Mouse (Mus musculus) liver, embryonic 11.5 days (tissue): Measurements from ENCODE around the gene Smim20. TPM values are rescaled to one million over a fixed set of nuclear protein-coding genes. Genes with fewer than 3 reads are reported as not detected.

Source experiments
- ATAC-seq: fragments of 200-750 bp; cut with Nextera tagmentation; replicated peaks from 2 replicates; pipeline ENCODE4 v1.8.0; 2017; ENCODE audit warnings: moderate number of reproducible peaks, mild to moderate bottlenecking, moderate TSS enrichment, moderate library complexity; ENCODE audit not compliant: low FRiP score
- DNase-seq: peaks from one replicate; pipeline ENCODE4 v3.0.0-alpha.2; 2017; ENCODE audit warnings: low spot score
- H3K27ac ChIP-seq: fragments of 300-500 bp; sonication (generic); 2 replicates; pipeline ENCODE4 v1.5.1; 2014; ENCODE audit warnings: mild to moderate bottlenecking, low read depth, low read length, control low read depth
- H3K27me3 ChIP-seq: fragments of 300-500 bp; sonication (generic); replicated peaks from 2 replicates; pipeline ENCODE4 v1.6.1; 2014; ENCODE audit warnings: low read length, mixed read lengths; ENCODE audit not compliant: control insufficient read depth, insufficient read depth
- H3K36me3 ChIP-seq: fragments of 300-500 bp; sonication (generic); 2 replicates; pipeline ENCODE4 v1.6.1; 2014; ENCODE audit warnings: mild to moderate bottlenecking, low read length, moderate library complexity, mixed read lengths; ENCODE audit not compliant: control insufficient read depth, insufficient read depth
- H3K4me1 ChIP-seq: fragments of 300-500 bp; sonication (generic); replicated peaks from 2 replicates; pipeline ENCODE4 v1.6.1; 2014; ENCODE audit warnings: low read length, mixed read lengths; ENCODE audit not compliant: control insufficient read depth, insufficient read depth
- H3K4me2 ChIP-seq: fragments of 300-500 bp; sonication (generic); 2 replicates; pipeline ENCODE4 v1.6.1; 2014; ENCODE audit warnings: mild to moderate bottlenecking, control low read depth, moderate library complexity
- H3K4me3 ChIP-seq: fragments of 300-500 bp; sonication (generic); 2 replicates; pipeline ENCODE4 v1.5.1; 2014; ENCODE audit warnings: low read depth, low read length, control low read depth
- H3K9ac ChIP-seq: fragments of 300-500 bp; sonication (generic); 2 replicates; pipeline ENCODE4 v1.6.1; 2014; ENCODE audit warnings: low read depth, low read length, control low read depth
- H3K9me3 ChIP-seq: fragments of 300-500 bp; sonication (generic); 2 replicates; pipeline ENCODE4 v1.6.1; 2016; ENCODE audit warnings: low read length, inconsistent platforms, mixed read lengths; ENCODE audit not compliant: control insufficient read depth
- WGBS: fragments of 180-500 bp; shearing (Covaris S2); extraction: QIAGEN DNeasy Blood & Tissue Kit; methylation state at CpG from one replicate; pipeline ENCODE4 v1.1.7; 2014; 5-methylcytosine and 5-hydroxymethylcytosine counted together
- polyA plus RNA-seq: library from polyadenylated mRNA; unstranded; fragments of >200 nt; fragmentation: Nextera tagmentation; extraction: Ambion mirVana; gene quantifications from 2 replicates; pipeline ENCODE4 v1.2.1, GENCODE M21; 2014

The Smim20 gene
- polyA plus RNA-seq, 1 experiment from 2014 or later = 64.4 TPM

- Histone ChIP-seq H3K27ac (no peak overlapping the region), H3K27me3 (no peaks in the 10 kb centered on the region), H3K9me3 (no peaks in the 10 kb centered on the region), H3K4me3 (no peak overlapping the region), H3K4me1 (no peaks in the 10 kb centered on the region), H3K4me2 (no peak overlapping the region), H3K9ac (no peak overlapping the region), H3K36me3 (no peaks in the 10 kb centered on the region)
- DNase-seq (no peak), ATAC-seq (no peak)
- WGBS = 84% methylated on average over 3 of the region's 3 CpGs
Measured at GRCm38 (mm10) chr5:53306864-53307263, 40.0 kb downstream of the Smim20 start.

- Histone ChIP-seq H3K9ac (no peak overlapping the region), H3K4me1 (no peaks in the 10 kb centered on the region), H3K36me3 (no peaks in the 10 kb centered on the region), H3K4me2 (no peak overlapping the region), H3K27ac (no peak overlapping the region), H3K4me3 (no peak overlapping the region), H3K9me3 (no peaks in the 10 kb centered on the region), H3K27me3 (no peaks in the 10 kb centered on the region)
- no peak for ATAC-seq
- no peak for DNase-seq
- WGBS = 76% methylated on average over 5 of the region's 5 CpGs
Measured at GRCm38 (mm10) chr5:53307437-53307836, 40.6 kb downstream of the Smim20 start.

GRCm38 (mm10) chr5:53314404-53315167, 47.7 kb downstream of the Smim20 start:
- Histone ChIP-seq H3K9ac (no peak overlapping the region), H3K4me3 (no peak overlapping the region), H3K4me1 (no peaks in the 10 kb centered on the region), H3K27me3 (no peaks in the 10 kb centered on the region), H3K9me3 (no peaks in the 10 kb centered on the region), H3K36me3 (no peaks in the 10 kb centered on the region), H3K4me2 (no peak overlapping the region), H3K27ac (no peak overlapping the region)
- WGBS = 81% methylated on average over 13 of the region's 13 CpGs
- DNase-seq (no peak), ATAC-seq (no peak)

- Histone ChIP-seq H3K4me1 (no peaks in the 10 kb centered on the region), H3K27me3 (no peaks in the 10 kb centered on the region), H3K9me3 (no peaks in the 10 kb centered on the region), H3K27ac (no peak overlapping the region), H3K36me3 (no peaks in the 10 kb centered on the region), H3K4me3 (no peak overlapping the region), H3K9ac (no peak overlapping the region), H3K4me2 (no peak overlapping the region)
- DNase-seq (no peak), ATAC-seq (no peak)
- 53% methylated on average over 2 of the region's 2 CpGs for WGBS
Measured at GRCm38 (mm10) chr5:53315829-53316228, 48.9 kb downstream of the Smim20 start.

- 68% methylated on average over 3 of the region's 3 CpGs for WGBS
- H3K9me3 ChIP-seq = no peaks in the 10 kb centered on the region
- H3K4me2 ChIP-seq = no peak overlapping the region
- ATAC-seq (no peak), DNase-seq (no peak)
- H3K27ac ChIP-seq = no peak overlapping the region
- no peak overlapping the region for H3K9ac ChIP-seq
- no peak overlapping the region for H3K4me3 ChIP-seq
- no peaks in the 10 kb centered on the region for H3K4me1 ChIP-seq
- no peaks in the 10 kb centered on the region for H3K36me3 ChIP-seq
- no peaks in the 10 kb centered on the region for H3K27me3 ChIP-seq
Measured at GRCm38 (mm10) chr5:53317396-53317795, 50.5 kb downstream of the Smim20 start.

- Histone ChIP-seq H3K36me3 (no peaks in the 10 kb centered on the region), H3K27ac (no peak overlapping the region), H3K4me2 (no peak overlapping the region), H3K9me3 (no peaks in the 10 kb centered on the region), H3K4me3 (no peak overlapping the region), H3K9ac (no peak overlapping the region), H3K4me1 (no peaks in the 10 kb centered on the region), H3K27me3 (no peaks in the 10 kb centered on the region)
- DNase-seq (no peak), ATAC-seq (no peak)
- 72% methylated on average over 7 of the region's 7 CpGs for WGBS
Measured at GRCm38 (mm10) chr5:53317885-53318466, 51.1 kb downstream of the Smim20 start.

- DNase-seq = no peak
- Histone ChIP-seq H3K27ac (no peak overlapping the region), H3K4me2 (no peak overlapping the region), H3K9me3 (no peaks in the 10 kb centered on the region), H3K27me3 (no peaks in the 10 kb centered on the region), H3K4me3 (no peak overlapping the region), H3K36me3 (no peaks in the 10 kb centered on the region), H3K9ac (no peak overlapping the region), H3K4me1 (no peaks in the 10 kb centered on the region)
- ATAC-seq = no peak
- 77% methylated on average over 3 of the region's 3 CpGs for WGBS
Measured at GRCm38 (mm10) chr5:53320331-53320730, 53.4 kb downstream of the Smim20 start.

- DNase-seq (no peak), ATAC-seq (no peak)
- Histone ChIP-seq H3K36me3 (no peaks in the 10 kb centered on the region), H3K27me3 (no peaks in the 10 kb centered on the region), H3K4me2 (no peak overlapping the region), H3K9ac (no peak overlapping the region), H3K4me3 (no peak overlapping the region), H3K4me1 (no peaks in the 10 kb centered on the region), H3K27ac (no peak overlapping the region), H3K9me3 (no peaks in the 10 kb centered on the region)
- WGBS = 90% methylated on average over 9 of the region's 9 CpGs
Measured at GRCm38 (mm10) chr5:53321901-53322300, 55.0 kb downstream of the Smim20 start.

- no peak for DNase-seq
- Histone ChIP-seq H3K36me3 (no peaks in the 10 kb centered on the region), H3K4me1 (no peaks in the 10 kb centered on the region), H3K4me3 (no peak overlapping the region), H3K27ac (no peak overlapping the region), H3K9me3 (no peaks in the 10 kb centered on the region), H3K4me2 (no peak overlapping the region), H3K9ac (no peak overlapping the region), H3K27me3 (no peaks in the 10 kb centered on the region)
- WGBS = 80% methylated on average over 11 of the region's 11 CpGs
- ATAC-seq = no peak
Measured at GRCm38 (mm10) chr5:53322471-53322870, 55.6 kb downstream of the Smim20 start.
